Mouse (Mus musculus): ENCODE measurements around the gene Acacb.
A peak's percentile ranks its signal among the peaks of the same experiment; 100 is the strongest.

DNA sequence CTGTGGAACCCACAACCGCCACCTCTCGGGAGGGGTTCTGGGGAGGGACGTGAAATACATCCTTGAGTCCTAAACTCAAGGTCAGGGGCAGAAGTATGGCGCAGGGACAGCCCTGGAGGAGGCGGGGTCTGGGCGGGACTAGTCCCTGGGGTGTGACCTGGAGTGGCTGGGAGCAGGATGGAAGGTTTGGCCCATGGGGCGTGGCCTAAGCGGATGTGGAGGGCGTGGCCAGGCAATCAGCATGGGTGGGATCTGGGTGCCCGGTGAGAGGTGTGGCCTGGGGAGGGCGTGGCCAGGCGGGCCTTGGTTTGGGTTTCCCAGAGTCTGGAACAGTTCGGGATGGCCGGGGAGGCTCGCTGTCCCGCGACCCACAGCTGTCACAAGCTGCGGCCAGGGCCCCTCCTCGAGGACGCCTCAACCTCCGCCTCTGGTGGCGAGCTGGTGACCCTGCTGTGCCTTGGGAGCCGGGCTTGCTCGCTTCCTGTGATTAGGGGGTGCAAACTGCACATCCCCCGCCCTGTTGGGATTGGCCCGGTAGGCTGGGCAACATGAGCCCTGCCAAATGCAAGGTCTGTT is 29.3 kb downstream of the Acacb start:
- TF ChIP-seq POLR2A (IDR thresholded peaks at IDR 0.05; ENCODE audit: extremely low read depth, insufficient read depth, low read length) (0 out of 2 replicates have a peak, but pooled peaks have one; percentile 33), CTCF (IDR thresholded peaks at IDR 0.05; ENCODE audit: extremely low read depth, insufficient read depth, low read length) (no peak)
